Mouse (Mus musculus): ENCODE data around the gene Safb. TPM values are rescaled to one million over a fixed set of nuclear protein-coding genes. Genes with fewer than 3 reads are reported as not detected.

Safb gene
- polyA plus RNA-seq, 1 experiment: 101 TPM

DNA sequence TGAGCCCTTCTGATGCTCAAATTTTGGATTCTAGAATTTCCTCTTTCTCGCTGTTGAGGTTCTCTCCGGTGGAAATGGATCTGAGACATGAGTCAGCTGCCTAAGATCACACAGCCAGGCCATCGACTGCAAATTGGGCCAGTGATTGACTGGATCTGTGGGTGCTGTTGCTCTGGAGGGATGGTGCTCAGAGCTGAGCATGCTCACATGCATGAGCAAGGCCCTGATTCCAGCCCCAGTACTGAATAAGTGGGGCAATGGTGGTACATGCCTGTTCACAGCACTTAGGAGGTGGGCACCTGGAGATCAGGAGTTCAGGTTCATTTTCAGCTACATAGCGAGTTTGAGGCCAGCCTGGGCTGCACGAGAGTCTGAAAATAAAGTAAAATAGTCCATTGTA lies 38.0 kb upstream of the Safb start:
- Histone ChIP-seq H3K4me3 (ENCODE audit: insufficient read depth, low read length) (no peak overlapping the region), H3K27ac (ENCODE audit: insufficient read depth, low read length) (no peak overlapping the region), H3K4me1 (ENCODE audit: control insufficient read depth, insufficient read depth, low read length) (peaks cover 2% of the 10 kb centered on the region)
- TF ChIP-seq CTCF (IDR thresholded peaks at IDR 0.05; ENCODE audit: extremely low read depth, insufficient read depth, low read length): no peak
- TF ChIP-seq POLR2A (IDR thresholded peaks at IDR 0.05; ENCODE audit: extremely low read depth, insufficient read depth, low read length): no peak

GRCm38 (mm10) chr17:56547116-56547845 lies 37.3 kb upstream of the Safb start:
- TF ChIP-seq CTCF (IDR thresholded peaks at IDR 0.05; ENCODE audit: extremely low read depth, insufficient read depth, low read length): no peak
- no peak for TF ChIP-seq POLR2A (IDR thresholded peaks at IDR 0.05; ENCODE audit: extremely low read depth, insufficient read depth, low read length)
- Histone ChIP-seq H3K4me1 (ENCODE audit: control insufficient read depth, insufficient read depth, low read length) (peaks cover 4% of the 10 kb centered on the region), H3K4me3 (ENCODE audit: insufficient read depth, low read length) (no peak overlapping the region), H3K27ac (ENCODE audit: insufficient read depth, low read length) (no peak overlapping the region)

GRCm38 (mm10) chr17:56547846-56548604 lies 36.6 kb upstream of the Safb start:
- TF ChIP-seq POLR2A (IDR thresholded peaks at IDR 0.05; ENCODE audit: extremely low read depth, insufficient read depth, low read length) (no peak), CTCF (IDR thresholded peaks at IDR 0.05; ENCODE audit: extremely low read depth, insufficient read depth, low read length) (peak; percentile 45; the same call in 1 of the 2 replicates)
- H3K27ac ChIP-seq (ENCODE audit: insufficient read depth, low read length): no peak overlapping the region
- no peak overlapping the region for H3K4me3 ChIP-seq (ENCODE audit: insufficient read depth, low read length)
- peaks cover 4% of the 10 kb centered on the region for H3K4me1 ChIP-seq (ENCODE audit: control insufficient read depth, insufficient read depth, low read length)

GRCm38 (mm10) chr17:56548605-56549105 lies 36.0 kb upstream of the Safb start:
- Histone ChIP-seq H3K4me3 (ENCODE audit: insufficient read depth, low read length) (no peak overlapping the region), H3K4me1 (ENCODE audit: control insufficient read depth, insufficient read depth, low read length) (peaks cover 4% of the 10 kb centered on the region), H3K27ac (ENCODE audit: insufficient read depth, low read length) (no peak overlapping the region)
- no peak for TF ChIP-seq CTCF (IDR thresholded peaks at IDR 0.05; ENCODE audit: extremely low read depth, insufficient read depth, low read length)
- no peak for TF ChIP-seq POLR2A (IDR thresholded peaks at IDR 0.05; ENCODE audit: extremely low read depth, insufficient read depth, low read length)

GRCm38 (mm10) chr17:56550784-56551475 lies 33.7 kb upstream of the Safb start:
- TF ChIP-seq CTCF (IDR thresholded peaks at IDR 0.05; ENCODE audit: extremely low read depth, insufficient read depth, low read length) (no peak), POLR2A (IDR thresholded peaks at IDR 0.05; ENCODE audit: extremely low read depth, insufficient read depth, low read length) (no peak)
- Histone ChIP-seq H3K4me3 (ENCODE audit: insufficient read depth, low read length) (no peak overlapping the region), H3K4me1 (ENCODE audit: control insufficient read depth, insufficient read depth, low read length) (peaks cover 4% of the 10 kb centered on the region), H3K27ac (ENCODE audit: insufficient read depth, low read length) (no peak overlapping the region)

GRCm38 (mm10) chr17:56551841-56552581 lies 32.6 kb upstream of the Safb start:
- H3K27ac ChIP-seq (ENCODE audit: insufficient read depth, low read length): no peak overlapping the region
- no peak overlapping the region for H3K4me3 ChIP-seq (ENCODE audit: insufficient read depth, low read length)

GRCm38 (mm10) chr17:56552781-56553363 lies 31.8 kb upstream of the Safb start:
- no peak overlapping the region for H3K27ac ChIP-seq (ENCODE audit: insufficient read depth, low read length)
- no peak overlapping the region for H3K4me3 ChIP-seq (ENCODE audit: insufficient read depth, low read length)
- peaks cover 4% of the 10 kb centered on the region for H3K4me1 ChIP-seq (ENCODE audit: control insufficient read depth, insufficient read depth, low read length)
- TF ChIP-seq CTCF (IDR thresholded peaks at IDR 0.05; ENCODE audit: extremely low read depth, insufficient read depth, low read length) (peak; percentile 100), POLR2A (IDR thresholded peaks at IDR 0.05; ENCODE audit: extremely low read depth, insufficient read depth, low read length) (no peak)

More at GRCm38 (mm10) chr17:56551841-56552581, 32.6 kb upstream of the Safb start:
- H3K4me1 ChIP-seq (ENCODE audit: control insufficient read depth, insufficient read depth, low read length): peaks cover 4% of the 10 kb centered on the region
- TF ChIP-seq CTCF (IDR thresholded peaks at IDR 0.05; ENCODE audit: extremely low read depth, insufficient read depth, low read length) (no peak), POLR2A (IDR thresholded peaks at IDR 0.05; ENCODE audit: extremely low read depth, insufficient read depth, low read length) (no peak)

DNA sequence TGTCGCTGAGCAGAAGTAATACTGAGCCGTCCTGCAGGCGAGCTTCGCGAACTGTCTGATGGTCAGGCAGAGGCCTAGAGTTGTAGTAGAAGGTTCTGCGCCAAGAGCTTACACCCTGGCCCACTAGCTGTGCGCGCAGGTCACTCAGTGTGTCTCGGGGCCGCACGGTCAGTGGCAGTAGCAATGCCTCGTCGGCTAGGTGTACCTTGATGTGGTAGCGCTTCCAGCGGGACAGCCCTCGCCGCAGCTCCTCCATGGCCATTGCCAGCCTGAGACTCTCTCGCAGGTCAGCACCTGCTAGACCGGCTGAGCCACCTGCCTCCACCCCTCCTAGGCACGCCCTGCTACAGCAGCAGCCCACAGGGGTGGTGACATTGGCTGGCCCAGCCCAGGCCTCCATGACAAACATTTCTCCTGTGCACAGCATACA lies 30.5 kb upstream of the Safb start, which contains the start of gene Gm20219:
Gm20219 (minus strand) TSS at position 266 of the 430 bp plus-strand sequence.
- H3K4me3 ChIP-seq (ENCODE audit: insufficient read depth, low read length): no peak within 1 kb of the TSS
- H3K4me1 ChIP-seq (ENCODE audit: control insufficient read depth, insufficient read depth, low read length): peaks cover 4% of the 10 kb centered on the region
- TF ChIP-seq POLR2A (IDR thresholded peaks at IDR 0.05; ENCODE audit: extremely low read depth, insufficient read depth, low read length) (no peak), CTCF (IDR thresholded peaks at IDR 0.05; ENCODE audit: extremely low read depth, insufficient read depth, low read length) (no peak)
- no peak within 1 kb of the TSS for H3K27ac ChIP-seq (ENCODE audit: insufficient read depth, low read length)
